ENCODE assay signal across 20 mouse cellular contexts in the genomic region with DNA sequence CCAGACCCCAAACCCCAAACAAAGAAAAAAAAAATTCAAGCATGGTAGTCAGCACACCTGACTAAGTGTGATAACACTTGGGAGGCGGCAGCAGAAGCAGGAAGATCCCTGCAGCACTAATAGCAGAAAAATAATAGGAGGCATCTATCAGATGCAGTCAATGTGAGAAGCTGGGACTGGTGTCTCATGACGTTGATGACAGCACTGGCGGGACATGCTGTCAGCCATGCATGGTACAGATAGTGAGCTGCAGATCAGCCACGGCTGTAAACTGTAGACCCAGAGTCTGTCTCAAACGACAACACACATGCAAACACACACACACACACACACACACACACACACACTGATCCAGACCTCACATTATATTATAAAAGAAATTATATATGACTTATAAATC. TPM values are rescaled to one million over a fixed set of nuclear protein-coding genes. Genes with fewer than 3 reads are reported as not detected.
"Had no signal": no experiment of that assay in that cellular context is flagged by ENCODE, and none has a peak within 500 bp of the region (broad histone marks: within the 10 kb centered on the region; RNA-seq: fewer than 3 reads in every experiment).

No protein-coding gene starts in this region.

- DNase-seq: lung, embryonic 14.5 days; lung, postnatal 10 days; right cerebral cortex, postnatal 14 days; thymus, adult 2 months; thymus, postnatal 25 days; thymus, postnatal 4 days had no signal

- H3K9me3 ChIP-seq: midbrain, embryonic 13.5 days; midbrain, embryonic 15.5 days; neural tube, embryonic 12.5 days; stomach, embryonic 15.5 days had no signal

- H3K9ac ChIP-seq: lung, embryonic 14.5 days; midbrain, embryonic 13.5 days; midbrain, embryonic 15.5 days; neural tube, embryonic 12.5 days; stomach, embryonic 15.5 days had no signal

- H3K36me3 ChIP-seq: midbrain, embryonic 13.5 days; midbrain, embryonic 15.5 days; neural tube, embryonic 12.5 days; stomach, embryonic 15.5 days had no signal

- H3K27ac ChIP-seq: macrophage; midbrain, embryonic 13.5 days; midbrain, embryonic 15.5 days; neural tube, embryonic 12.5 days; stomach, embryonic 15.5 days; stomach, postnatal 0 days had no signal

- H3K4me3 ChIP-seq: megakaryocyte, embryonic 14.5 days; midbrain, embryonic 13.5 days; midbrain, embryonic 15.5 days; neural tube, embryonic 12.5 days; stomach, embryonic 15.5 days had no signal

- H3K4me1 ChIP-seq: megakaryocyte, embryonic 14.5 days; midbrain, embryonic 13.5 days; midbrain, embryonic 15.5 days; neural tube, embryonic 12.5 days; stomach, embryonic 15.5 days had no signal

- H3K4me2 ChIP-seq: lung, embryonic 14.5 days; midbrain, embryonic 11.5 days; midbrain, embryonic 13.5 days; midbrain, embryonic 15.5 days; neural tube, embryonic 12.5 days; stomach, embryonic 15.5 days had no signal

- ATAC-seq: midbrain, embryonic 13.5 days; midbrain, embryonic 15.5 days had no signal

- H3K27me3 ChIP-seq: midbrain, embryonic 13.5 days; midbrain, embryonic 15.5 days; neural tube, embryonic 12.5 days; stomach, embryonic 15.5 days had no signal

RNA-seq across cellular contexts. Expression of a gene that starts 52.9 kb away (rescaled TPM):
- total RNA-seq: megakaryocyte progenitor cell, adult 5-6 weeks; monocyte, adult 5-6 weeks; neutrophil, adult 5-6 weeks had no signal
- polyA plus RNA-seq: lung, embryonic 14.5 days; macrophage; midbrain, embryonic 11.5 days; midbrain, embryonic 13.5 days; neural tube, embryonic 12.5 days; neural tube, embryonic 14.5 days; spleen, adult 2 months; stomach, embryonic 15.5 days; stomach, postnatal 0 days; urinary bladder, adult 2 months had no signal
